Mouse (Mus musculus) cerebellum, adult 2 months (tissue): ENCODE results near the gene Klhl2.

Experiments
- CTCF ChIP-seq: fragments of 200-500 bp; IDR thresholded peaks from 2 replicates; pipeline ENCODE4 v1.5.1; 2011; ENCODE audit warnings: low read depth, mild to moderate bottlenecking, control low read depth, low read length, moderate library complexity, borderline replicate concordance; ENCODE audit not compliant: insufficient read depth
- POLR2A ChIP-seq: fragments of 200-500 bp; IDR thresholded peaks from 2 replicates; pipeline ENCODE4 v1.6.1; 2011; ENCODE audit warnings: low read length, control low read depth, borderline replicate concordance; ENCODE audit not compliant: insufficient read depth

DNA sequence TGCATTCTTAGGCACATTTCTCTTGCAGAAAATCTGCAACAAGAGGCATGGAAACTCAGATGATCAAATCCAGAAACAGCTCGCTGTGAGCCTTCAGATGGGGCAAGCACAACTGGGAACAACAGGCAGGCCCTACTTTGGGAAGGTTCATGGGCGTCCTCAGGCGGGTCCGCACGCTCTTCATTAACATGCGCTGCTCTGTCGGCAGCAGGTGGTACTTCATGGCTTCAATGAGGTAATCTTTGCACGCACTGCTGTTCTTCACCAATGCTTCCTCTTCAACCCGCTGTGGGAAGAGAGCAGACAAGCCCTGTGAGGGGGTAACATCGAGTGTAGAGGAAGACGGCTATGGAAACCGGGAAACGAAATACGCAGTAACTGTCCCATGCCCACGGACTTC lies 91.9 kb downstream of the Klhl2 start:
- TF ChIP-seq CTCF (no peak), POLR2A (no peak)
